Mouse (Mus musculus) ES-Bruce4 (cell line): Measurements from ENCODE around the gene Mboat1.

Experiments
- CTCF ChIP-seq: IDR thresholded peaks from one replicate; pipeline ENCODE4 v1.8.1; 2011; ENCODE audit warnings: low read depth, low read length
- POLR2A ChIP-seq: IDR thresholded peaks from one replicate; pipeline ENCODE4 v1.8.1; 2011; ENCODE audit warnings: low read length; ENCODE audit not compliant: insufficient read depth

DNA sequence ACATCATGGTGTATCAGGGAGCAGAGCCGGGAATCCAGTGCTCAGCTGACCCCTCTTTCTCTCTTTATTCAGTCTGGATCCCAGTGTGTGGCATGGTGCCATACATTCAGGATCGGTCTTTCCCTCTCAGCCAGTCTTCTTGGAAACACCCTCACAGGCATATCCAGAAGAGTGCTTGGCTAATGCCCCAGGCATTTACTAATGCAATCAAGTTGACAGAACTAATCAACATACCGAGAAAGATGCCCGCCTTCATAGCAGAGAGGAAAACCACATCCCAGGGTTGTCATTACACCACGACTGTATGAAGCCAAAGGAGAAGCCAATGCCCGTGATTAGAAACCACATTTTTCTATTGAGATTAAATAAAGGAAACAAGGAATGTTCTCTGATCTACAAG lies 41.1 kb downstream of the Mboat1 start:
- TF ChIP-seq POLR2A: no peak
- TF ChIP-seq CTCF: no peak
